Mouse (Mus musculus): ENCODE results near the gene Clcnkb.

DNA sequence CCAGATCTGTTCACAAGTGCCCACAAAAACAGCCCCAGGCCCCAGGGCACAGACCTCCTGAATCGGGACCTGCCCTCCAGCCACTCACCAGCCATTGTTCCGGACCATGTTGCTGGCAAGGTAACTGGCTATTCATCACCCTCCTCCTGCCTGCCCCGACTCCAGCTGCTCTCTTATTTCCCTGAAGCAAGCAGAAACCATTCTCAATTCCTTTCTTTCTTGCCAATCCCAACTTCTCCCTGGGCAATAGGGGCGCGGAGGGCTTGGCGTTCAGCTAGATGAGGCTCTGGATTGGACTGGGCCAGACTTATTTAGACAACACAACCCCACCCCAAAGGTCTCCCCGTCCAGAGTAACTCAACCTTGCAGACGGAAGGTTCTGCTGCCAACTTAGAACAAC is 36.1 kb downstream of the Clcnkb start:
- TF ChIP-seq EP300 (IDR thresholded peaks at IDR 0.05; ENCODE audit: insufficient read depth, low read depth, low read length) = no peak
- TF ChIP-seq POLR2A (IDR thresholded peaks at IDR 0.05; ENCODE audit: insufficient read depth, low read depth, low read length) = no peak
- TF ChIP-seq CTCF (IDR thresholded peaks at IDR 0.05) = no peak
